Mouse (Mus musculus): ENCODE results near the gene Dcst2. TPM values are rescaled to one million over a fixed set of nuclear protein-coding genes. Genes with fewer than 3 reads are reported as not detected.

Gene Dcst2
- polyA plus RNA-seq (2012; rRNA removed) = 0.23 and 0.62 TPM in 2 replicates

DNA sequence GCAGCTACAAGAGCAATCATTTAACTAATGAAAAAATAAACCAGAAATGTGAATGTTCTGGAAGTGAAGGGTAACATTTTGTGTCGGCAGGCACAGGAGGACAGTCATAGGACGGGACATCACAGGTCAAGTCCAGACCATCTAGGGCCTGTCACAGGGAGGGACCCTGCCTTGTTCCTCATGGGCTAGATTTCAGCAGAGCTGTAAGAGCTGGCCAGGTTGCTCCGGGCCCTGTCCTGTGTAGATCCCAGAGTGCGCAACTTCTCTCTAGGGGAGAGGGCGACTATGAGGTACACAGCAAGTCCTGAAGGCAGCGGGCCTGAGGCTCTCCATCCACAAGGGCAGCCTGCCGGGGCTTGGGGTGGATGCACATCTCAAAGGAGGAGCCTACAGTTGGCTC, at the start of gene Dcst2:
Dcst2 (plus strand) TSS at position 301 of the 400 bp plus-strand sequence.

DNA sequence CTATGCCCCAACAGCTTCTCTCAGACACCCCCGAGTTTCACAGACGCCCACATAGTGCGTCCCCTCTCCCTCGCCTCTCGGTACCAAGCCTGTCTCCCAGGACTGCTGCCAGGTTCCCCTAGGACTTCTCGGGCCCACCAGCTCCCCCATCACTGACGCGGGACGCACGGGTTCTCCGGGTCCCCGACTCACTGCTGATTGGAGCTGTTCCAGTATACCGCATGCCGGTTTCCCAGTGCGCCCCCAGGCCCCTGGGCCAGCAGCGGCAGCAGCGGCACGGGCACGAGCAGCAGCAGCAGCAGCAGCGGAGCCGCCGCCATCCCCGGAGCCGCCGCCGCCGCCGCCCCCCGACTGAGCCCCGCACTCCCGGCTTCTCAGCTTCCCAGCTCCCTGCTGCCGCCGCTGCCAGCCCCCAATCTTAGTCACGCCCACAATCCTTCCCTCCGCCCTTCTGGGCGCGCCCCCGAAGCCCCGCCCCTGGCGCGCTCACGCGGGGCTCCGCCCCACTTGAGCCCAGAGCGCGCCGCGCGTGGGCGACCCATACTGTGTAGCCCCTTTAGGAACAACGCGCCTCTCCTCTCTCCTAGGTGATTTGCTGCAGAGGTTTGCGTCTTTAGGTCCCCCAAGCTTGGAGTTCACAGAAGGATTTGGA, 39.1 kb upstream of the Dcst2 start, which contains the start of gene Efna3:
Efna3 (minus strand) TSS at position 452 of the 652 bp plus-strand sequence.

DNA sequence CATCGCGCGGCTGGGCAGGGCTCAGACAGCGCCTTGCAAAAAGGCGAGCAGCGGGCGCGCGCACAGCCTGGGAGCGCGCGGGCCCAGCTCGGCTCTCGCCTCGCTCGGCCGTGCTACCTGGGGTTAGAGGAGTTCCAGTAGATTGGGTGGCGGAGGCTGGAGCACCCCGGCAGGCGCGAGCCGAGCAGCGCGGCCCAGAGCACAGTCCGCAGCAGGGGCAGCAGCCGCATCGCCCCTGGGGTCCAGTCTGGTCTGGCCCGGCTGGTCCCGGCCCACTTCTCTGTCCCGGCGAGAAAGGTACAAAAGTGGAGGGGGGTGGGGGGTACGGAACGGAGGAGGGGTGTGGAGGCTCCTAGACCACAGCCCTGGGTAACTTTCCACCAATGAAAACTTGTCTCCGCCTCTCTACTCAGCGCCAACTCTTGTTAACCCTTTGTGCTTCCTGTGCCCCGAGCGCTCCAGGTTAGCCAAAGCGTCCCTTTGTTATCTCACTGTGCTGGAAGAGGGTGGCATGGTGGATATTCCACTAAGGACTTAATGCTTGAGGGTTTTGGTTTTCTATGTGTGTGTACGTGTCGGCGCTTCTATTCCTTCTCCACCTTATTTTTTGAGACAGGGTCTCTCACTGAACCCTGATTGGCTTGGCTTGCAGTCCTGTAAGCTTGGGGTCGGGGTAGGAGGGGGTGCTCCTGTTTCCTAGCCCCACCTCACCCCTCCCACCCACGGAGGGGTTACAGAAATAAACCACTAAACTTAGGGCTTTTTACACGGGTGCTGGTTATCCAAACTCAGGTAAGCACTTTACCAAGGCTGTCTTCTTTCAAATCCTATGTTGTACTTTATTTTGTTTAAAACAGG, 23.8 kb upstream of the Dcst2 start, which contains the start of gene Efna4:
Efna4 (minus strand) TSS at position 308 of the 858 bp plus-strand sequence.

DNA sequence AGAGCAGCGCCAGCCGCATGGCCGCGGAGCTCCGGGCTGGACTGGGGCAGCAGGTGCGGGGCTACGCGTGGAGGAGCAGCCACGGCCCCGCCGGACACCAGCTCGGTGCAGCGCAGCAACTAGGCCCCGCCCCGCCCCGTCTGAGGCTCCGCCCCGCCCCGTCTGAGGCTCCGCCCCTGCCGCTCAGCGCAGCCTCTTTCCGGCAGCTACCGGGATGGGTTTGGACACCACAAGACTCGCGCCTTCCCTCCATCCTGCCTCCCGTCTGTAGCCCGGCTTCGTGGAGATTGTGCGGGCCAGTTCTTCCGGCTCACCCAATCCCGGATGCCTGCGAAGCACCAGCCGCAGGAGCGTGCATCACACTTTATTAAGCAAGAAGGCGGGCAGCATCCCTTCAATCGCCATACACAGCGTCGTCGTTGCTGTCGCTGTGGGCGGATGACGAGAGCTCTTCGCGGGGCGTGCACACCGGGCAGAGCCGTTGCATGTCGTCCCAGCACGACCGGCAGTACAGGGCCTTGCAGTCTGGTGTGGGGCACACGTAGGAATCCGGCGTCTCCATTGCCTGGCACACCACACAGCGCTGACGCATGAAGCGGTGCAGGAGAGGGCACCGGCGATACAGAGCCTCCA, 11.8 kb upstream of the Dcst2 start, which contains the start of gene Adam15:
Adam15 (minus strand) TSS at position 128 of the 633 bp plus-strand sequence.

DNA sequence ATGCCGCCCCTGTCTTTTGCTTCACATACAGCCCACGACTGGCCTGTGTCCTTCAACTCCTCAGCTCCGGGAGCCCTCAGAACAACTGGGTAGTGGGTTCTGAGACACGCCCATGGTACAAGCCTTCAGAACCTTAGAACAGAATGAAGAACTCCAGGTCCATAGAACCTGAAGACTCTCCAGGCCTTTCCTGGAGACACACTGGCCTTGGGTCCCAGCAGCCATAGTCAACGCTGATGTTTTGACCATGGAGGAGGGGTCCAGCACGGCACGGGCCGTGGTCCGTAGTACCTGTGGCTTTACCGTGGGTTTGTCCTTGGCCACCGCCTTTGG, 3.3 kb downstream of the Dcst2 start, which contains the start of gene Dcst1:
Dcst1 (minus strand) TSS at position 101 of the 333 bp plus-strand sequence.

DNA sequence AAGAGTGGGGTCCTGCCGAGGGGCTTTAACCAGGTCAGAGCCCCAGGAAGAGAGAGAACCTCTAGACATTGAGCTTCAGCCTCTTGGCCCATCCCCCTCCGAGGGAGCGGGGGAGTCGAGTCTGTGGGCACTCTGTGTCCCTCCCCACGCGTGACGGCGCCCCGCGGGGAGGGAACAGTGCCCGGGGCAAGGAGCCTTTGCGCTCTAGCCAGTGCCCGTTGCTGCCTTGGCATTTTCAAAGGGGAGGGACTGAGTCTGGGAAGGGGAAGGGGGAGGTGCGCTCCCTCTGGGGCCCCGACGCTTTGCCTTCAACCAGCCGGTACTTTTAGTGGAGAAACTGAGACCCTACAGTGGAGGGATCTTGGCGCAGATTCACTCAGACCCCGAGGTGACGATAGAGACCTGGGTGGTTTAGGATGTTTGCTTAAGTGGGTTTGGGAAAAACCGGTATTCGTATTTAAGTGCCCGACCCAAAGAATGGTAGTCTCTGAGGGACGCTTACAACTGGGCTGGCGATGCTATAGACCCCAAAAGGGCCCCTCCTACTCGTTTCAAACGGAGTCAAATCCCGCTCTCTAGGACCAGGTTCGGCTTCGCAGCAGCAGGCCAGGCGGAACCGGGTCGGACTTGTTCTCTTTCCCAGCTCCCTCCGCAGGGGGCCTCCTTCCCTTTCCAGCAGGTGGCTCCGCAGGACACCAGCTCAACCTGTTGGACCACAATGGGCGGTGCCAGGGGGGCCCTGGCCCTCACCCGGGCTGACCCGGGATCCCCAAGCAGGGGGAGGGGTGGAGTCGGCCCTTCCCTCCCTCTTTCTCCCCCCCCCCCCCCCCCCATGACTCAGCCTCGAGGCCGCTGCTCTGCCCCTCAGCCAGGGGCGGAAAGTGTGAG, 32.5 kb downstream of the Dcst2 start, which contains the start of gene Zbtb7b:
Zbtb7b (minus strand) TSS at position 771 of the 888 bp plus-strand sequence.

DNA sequence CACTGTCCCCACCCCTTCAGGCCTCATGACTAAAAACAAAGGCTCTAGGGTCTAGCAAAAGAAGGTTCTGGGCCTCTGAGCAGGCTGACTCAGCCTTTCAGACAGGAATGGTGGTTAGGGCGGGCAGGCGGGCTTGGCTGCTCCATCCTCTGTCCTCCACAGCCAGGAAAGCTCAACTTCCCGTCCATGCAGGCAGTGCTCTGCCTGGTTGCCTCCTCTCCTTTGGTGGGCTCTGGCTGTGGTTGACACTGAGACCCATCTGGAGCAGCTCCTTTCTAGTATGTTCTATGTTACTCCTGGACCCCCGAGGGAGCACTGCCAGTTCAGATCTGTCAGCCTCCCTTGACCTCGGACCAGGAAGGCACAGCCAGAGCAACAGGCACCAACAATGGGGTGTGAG, 40.9 kb downstream of the Dcst2 start, which contains the start of gene Lenep:
Lenep (minus strand) TSS at position 101 of the 400 bp plus-strand sequence.

DNA sequence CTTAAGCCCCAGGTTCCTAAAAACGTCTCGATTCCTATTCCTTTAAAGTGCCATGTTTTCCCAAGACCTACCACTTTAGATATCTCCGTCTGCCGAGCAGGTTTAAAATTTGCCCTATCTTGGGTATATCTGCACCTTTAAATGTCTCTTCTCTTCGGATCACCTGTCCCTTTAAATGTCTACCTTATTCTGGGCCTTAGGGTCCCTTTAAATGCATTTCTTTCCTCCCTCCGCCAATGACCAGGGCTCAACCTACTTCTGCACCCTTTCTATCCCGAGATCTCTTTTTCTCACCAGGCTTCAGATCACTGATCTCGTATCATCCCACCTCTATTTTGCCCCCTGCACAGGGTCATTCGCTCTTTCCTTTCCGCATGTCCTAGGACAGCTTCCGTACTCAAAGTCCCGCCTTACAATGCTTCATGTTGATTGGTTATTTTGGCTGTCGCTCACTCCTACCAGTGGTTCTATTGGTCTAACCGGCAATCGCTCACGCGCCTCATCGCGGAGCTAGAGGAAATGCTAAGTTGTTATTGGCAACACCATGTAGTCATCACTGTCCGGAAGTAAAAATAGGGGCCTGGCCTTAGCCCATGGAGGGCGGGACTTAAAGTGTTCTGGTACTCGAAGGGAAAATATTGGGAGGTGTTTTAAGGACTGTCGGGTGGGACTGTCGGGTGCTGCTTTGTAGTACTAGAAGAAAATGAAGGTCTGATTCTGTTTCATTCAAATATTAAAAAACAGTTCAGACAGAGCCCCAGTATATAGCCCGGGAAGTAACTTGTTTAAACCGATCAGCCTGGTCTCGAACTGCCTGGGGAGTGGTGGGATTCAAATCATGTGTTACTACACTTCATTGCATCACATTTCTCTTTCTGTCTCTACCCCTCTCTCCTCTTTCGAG, 50.0 kb downstream of the Dcst2 start, which contains the start of gene Flad1:
Flad1 (minus strand) TSS at position 381 of the 904 bp plus-strand sequence.

DNA sequence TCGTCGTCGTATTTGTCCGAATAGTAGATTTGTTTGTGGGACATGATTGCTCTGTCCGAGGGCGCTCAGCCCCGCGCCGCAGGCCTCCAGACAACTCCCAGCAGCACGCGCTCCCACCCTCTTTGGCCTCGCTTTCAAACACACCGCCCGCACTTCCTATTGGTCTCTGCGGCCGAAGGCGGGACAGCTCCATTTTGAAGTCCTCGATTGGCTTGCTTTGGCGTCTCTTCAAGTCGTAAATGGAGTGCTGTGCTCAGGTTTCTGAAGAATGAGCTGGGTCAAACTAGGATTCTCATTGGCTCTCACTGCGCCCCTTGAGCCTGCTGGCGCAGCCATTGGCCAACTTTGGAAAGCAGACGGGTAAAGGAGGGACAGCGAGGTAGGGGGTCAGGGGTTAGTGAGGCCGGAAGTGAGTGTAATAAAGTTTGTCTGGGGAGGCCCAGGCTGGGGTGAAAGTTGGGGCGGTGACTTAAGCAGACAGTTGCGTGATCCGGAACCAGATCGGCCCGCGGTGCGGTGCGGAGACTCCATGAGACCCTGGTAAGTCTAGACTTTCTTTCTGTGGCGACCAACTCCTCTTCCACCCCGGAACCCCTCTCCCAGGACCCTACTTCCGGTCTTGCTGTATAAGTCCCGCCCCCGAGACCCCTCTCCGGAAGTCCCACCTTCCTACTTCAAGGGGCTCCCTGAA, 56.5 kb downstream of the Dcst2 start, which contains the start of the genes Cks1b and Shc1:
Cks1b (minus strand) TSS at position 214 of the 691 bp plus-strand sequence.
Shc1 (plus strand) TSS at position 274 of the 691 bp plus-strand sequence.

Other genes with a start within 250 kb of the Dcst2 start
- 2.0 and 8.7 TPM in 2 replicates for gene Pklr, start 225.8 kb upstream of the Dcst2 start, polyA plus RNA-seq (2012; rRNA removed)
- 9.1 and 13.9 TPM in 2 replicates for gene Hcn3, start 201.8 kb upstream of the Dcst2 start, polyA plus RNA-seq (2012; rRNA removed)
- 89.7 and 99.3 TPM in 2 replicates for gene Clk2, start 197.2 kb upstream of the Dcst2 start, polyA plus RNA-seq (2012; rRNA removed)
- 154 and 183 TPM in 2 replicates for gene Scamp3, start 184.5 kb upstream of the Dcst2 start, polyA plus RNA-seq (2012; rRNA removed)
- gene Fam189b, start 178.8 kb upstream of the Dcst2 start, polyA plus RNA-seq (2012; rRNA removed) = 63.7 and 65.9 TPM in 2 replicates
- 61.5 and 89.3 TPM in 2 replicates for gene Gba, start 159.0 kb upstream of the Dcst2 start, polyA plus RNA-seq (2012; rRNA removed)
- gene Thbs3, start 146.8 kb upstream of the Dcst2 start, polyA plus RNA-seq (2012; rRNA removed) = 59.8 and 60.5 TPM in 2 replicates
- 229 and 256 TPM in 2 replicates for gene Mtx1, start 134.9 kb upstream of the Dcst2 start, polyA plus RNA-seq (2012; rRNA removed)
- 16.1 and 33.4 TPM in 2 replicates for gene Muc1, start 132.9 kb upstream of the Dcst2 start, polyA plus RNA-seq (2012; rRNA removed)
- 267 and 351 TPM in 2 replicates for gene Krtcap2, start 116.0 kb upstream of the Dcst2 start, polyA plus RNA-seq (2012; rRNA removed)
- 16.5 and 20.5 TPM in 2 replicates for gene Trim46, start 115.7 kb upstream of the Dcst2 start, polyA plus RNA-seq (2012; rRNA removed)
- 503 and 662 TPM in 2 replicates for gene Dpm3, start 102.6 kb upstream of the Dcst2 start, polyA plus RNA-seq (2012; rRNA removed)
- gene Slc50a1, start 91.4 kb upstream of the Dcst2 start, polyA plus RNA-seq (2012; rRNA removed) = 203 and 215 TPM in 2 replicates
- gene Efna1, start 80.8 kb upstream of the Dcst2 start, polyA plus RNA-seq (2012; rRNA removed) = 43.0 and 48.2 TPM in 2 replicates
- 1.9 and 5.0 TPM in 2 replicates for gene Efna3, start 39.0 kb upstream of the Dcst2 start, polyA plus RNA-seq (2012; rRNA removed)
- 36.4 and 44.7 TPM in 2 replicates for gene Efna4, start 23.9 kb upstream of the Dcst2 start, polyA plus RNA-seq (2012; rRNA removed)
- gene Adam15, start 12.0 kb upstream of the Dcst2 start, polyA plus RNA-seq (2012; rRNA removed) = 179 and 187 TPM in 2 replicates
- 0.30 and 0.32 TPM in 2 replicates for gene Dcst1, start 3.3 kb downstream of the Dcst2 start, polyA plus RNA-seq (2012; rRNA removed)
- 68.2 and 77.9 TPM in 2 replicates for gene Zbtb7b, start 32.8 kb downstream of the Dcst2 start, polyA plus RNA-seq (2012; rRNA removed)
- 2.0 TPM in 1 of 2 replicates, not detected in the other for gene Lenep, start 40.8 kb downstream of the Dcst2 start, polyA plus RNA-seq (2012; rRNA removed)
- gene Flad1, start 49.9 kb downstream of the Dcst2 start, polyA plus RNA-seq (2012; rRNA removed) = 34.7 and 49.3 TPM in 2 replicates
- 40.3 and 61.0 TPM in 2 replicates for gene Cks1b, start 56.4 kb downstream of the Dcst2 start, polyA plus RNA-seq (2012; rRNA removed)
- gene Shc1, start 56.5 kb downstream of the Dcst2 start, polyA plus RNA-seq (2012; rRNA removed) = 116 and 134 TPM in 2 replicates
- gene Pygo2, start 68.2 kb downstream of the Dcst2 start, polyA plus RNA-seq (2012; rRNA removed) = 179 and 285 TPM in 2 replicates
- 80.0 and 83.8 TPM in 2 replicates for gene Pbxip1, start 74.7 kb downstream of the Dcst2 start, polyA plus RNA-seq (2012; rRNA removed)
- gene Pmvk, start 92.6 kb downstream of the Dcst2 start, polyA plus RNA-seq (2012; rRNA removed) = 17.7 and 21.3 TPM in 2 replicates
- gene Kcnn3, start 158.2 kb downstream of the Dcst2 start, polyA plus RNA-seq (2012; rRNA removed) = 8.1 and 8.4 TPM in 2 replicates

All from ovary, adult 2 months (tissue).